Mouse (Mus musculus): ENCODE data around the gene Adgrg4. TPM values are rescaled to one million over a fixed set of nuclear protein-coding genes. Genes with fewer than 3 reads are reported as not detected.

Gene Adgrg4
- total and polyA plus RNA-seq, 3 experiments: not detected

DNA sequence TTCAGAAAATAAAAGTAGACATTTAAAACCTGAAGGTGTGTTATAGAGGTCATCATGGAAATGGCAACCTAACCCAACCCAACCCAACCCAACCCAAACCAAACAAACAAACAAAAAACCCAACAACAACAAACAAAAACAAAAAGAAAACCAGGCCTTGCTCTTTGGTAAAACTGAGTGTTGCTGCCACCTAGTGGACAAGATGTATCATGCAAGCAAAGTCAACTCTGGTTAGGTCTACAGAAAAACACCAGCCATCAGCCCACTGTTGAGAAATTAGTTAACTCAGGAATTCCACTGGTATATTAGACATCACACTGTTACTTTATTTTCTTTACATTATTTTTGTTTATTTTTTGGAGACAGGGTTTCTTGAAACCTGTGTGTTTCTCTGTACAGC, 30.6 kb upstream of the Adgrg4 start:
- Histone ChIP-seq H3K27ac (ENCODE audit: insufficient read depth, low read depth) (no peak overlapping the region), H3K9ac (ENCODE audit: insufficient read depth, low read depth) (no peak overlapping the region), H3K4me3 (replicated peaks in 1 of 3; ENCODE audit: low read depth in 2 of 3, low read length in 2 of 3, poor library complexity in 1 of 3) (no peak overlapping the region), H3K4me1 (ENCODE audit: control insufficient read depth in 1 of 2, insufficient read depth in 2 of 2) (peaks cover 0 to 3% of the 10 kb centered on the region in 2 experiments; a peak in 1 of 4 replicates), H3K9me3 (replicated peaks; ENCODE audit: low read length) (no peaks in the 10 kb centered on the region), H3K36me3 (replicated peaks in 1 of 2; ENCODE audit: control insufficient read depth in 1 of 2, insufficient read depth in 1 of 2, low read length in 1 of 2) (no peaks in the 10 kb centered on the region), H3K27me3 (replicated peaks) (no peaks in the 10 kb centered on the region), H3K4me2 (ENCODE audit: insufficient read depth, low read depth, poor library complexity, severe bottlenecking) (no peak overlapping the region), H3K79me2 (replicated peaks; ENCODE audit: control insufficient read depth, extremely low read depth, insufficient read depth, poor library complexity, severe bottlenecking) (no peaks in the 10 kb centered on the region)
- TF ChIP-seq CTCF (conservative IDR thresholded peaks at IDR 0.05 in 1 of 2, IDR thresholded peaks at IDR 0.05 in 1 of 2; ENCODE audit: low read depth in 2 of 2, low read length in 2 of 2) (peak; percentile 33 to 59), MEF2A (IDR thresholded peaks at IDR 0.05; ENCODE audit: borderline replicate concordance, low read depth, low read length) (no peak), SMC3 (IDR thresholded peaks at IDR 0.05; ENCODE audit: low read depth, low read length) (peak; percentile 24; the same call in 1 of the 2 replicates), RAD21 (IDR thresholded peaks at IDR 0.05; ENCODE audit: low read depth, low read length) (peak; percentile 43)
- dilution Hi-C loops (cut with MboI; ENCODE audit: extremely low pct_ligation_motif_present, extremely low pct_unique_long_range_greater_than_20kb, low sequenced_read_pairs) (no loop called here), in situ Hi-C loops (cut with MboI; ENCODE audit: low pct_ligation_motif_present, low pct_unique_long_range_greater_than_20kb, low sequenced_read_pairs) (no loop called here)
- DNase-seq (ENCODE audit: extremely low read depth): peak; percentile 22

DNA sequence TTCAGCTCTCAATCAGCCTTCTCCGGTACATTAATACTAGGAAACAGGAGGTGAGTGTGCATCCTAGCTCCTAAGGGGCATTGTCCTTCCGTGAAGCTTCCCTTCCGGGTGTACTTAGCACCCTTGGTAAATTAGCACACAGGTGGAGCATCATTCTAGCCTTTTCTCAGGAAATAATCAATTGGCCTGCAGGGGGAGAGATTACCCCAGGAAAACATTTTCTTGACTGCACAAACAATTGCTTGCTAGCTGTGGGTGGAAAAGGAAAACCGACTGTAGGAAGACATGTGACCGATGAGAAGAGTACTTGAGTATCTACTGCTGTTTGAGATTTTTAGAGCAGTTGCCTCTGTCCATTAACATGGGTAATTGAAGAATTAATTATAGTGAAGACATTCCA, 28.7 kb upstream of the Adgrg4 start:
- TF ChIP-seq GABPA (IDR thresholded peaks at IDR 0.05; ENCODE audit: insufficient replicate concordance, low read depth, low read length): no peak
- TF ChIP-seq CHD1 (IDR thresholded peaks at IDR 0.05; ENCODE audit: low read depth, low read length): no peak
- peak; percentile 32 for TF ChIP-seq RAD21 (IDR thresholded peaks at IDR 0.05; ENCODE audit: low read depth, low read length)
- no peak for TF ChIP-seq MAFK (IDR thresholded peaks at IDR 0.05; ENCODE audit: insufficient replicate concordance, low read length)
- TF ChIP-seq SMC3 (IDR thresholded peaks at IDR 0.05; ENCODE audit: low read depth, low read length): peak; percentile 11; the same call in 1 of the 2 replicates
- TF ChIP-seq CTCF (conservative IDR thresholded peaks at IDR 0.05 in 1 of 2, IDR thresholded peaks at IDR 0.05 in 1 of 2; ENCODE audit: low read depth in 2 of 2, low read length in 2 of 2): peak in 1 of 2 experiments; percentile 28; a peak in 2 of 4 replicates
- no peak for TF ChIP-seq PAX5 (IDR thresholded peaks at IDR 0.05; ENCODE audit: low read length)
- no peaks in the 10 kb centered on the region for H3K4me1 ChIP-seq (ENCODE audit: control insufficient read depth in 1 of 2, insufficient read depth in 2 of 2)
- no peak overlapping the region for H3K4me2 ChIP-seq (ENCODE audit: insufficient read depth, low read depth, poor library complexity, severe bottlenecking)
- H3K9ac ChIP-seq (ENCODE audit: insufficient read depth, low read depth): no peak overlapping the region
- no peak overlapping the region for H3K27ac ChIP-seq (ENCODE audit: insufficient read depth, low read depth)
- H3K9me3 ChIP-seq (replicated peaks; ENCODE audit: low read length): no peaks in the 10 kb centered on the region
- in situ Hi-C loops (cut with MboI; ENCODE audit: low pct_ligation_motif_present, low pct_unique_long_range_greater_than_20kb, low sequenced_read_pairs): no loop called here
- no peaks in the 10 kb centered on the region for H3K27me3 ChIP-seq (replicated peaks)
- H3K4me3 ChIP-seq (replicated peaks in 1 of 3; ENCODE audit: low read depth in 2 of 3, low read length in 2 of 3, poor library complexity in 1 of 3): no peak overlapping the region
- DNase-seq (ENCODE audit: extremely low read depth): no peak
- dilution Hi-C loops (cut with MboI; ENCODE audit: extremely low pct_ligation_motif_present, extremely low pct_unique_long_range_greater_than_20kb, low sequenced_read_pairs): no loop called here
- H3K36me3 ChIP-seq (replicated peaks in 1 of 2; ENCODE audit: control insufficient read depth in 1 of 2, insufficient read depth in 1 of 2, low read length in 1 of 2): no peaks in the 10 kb centered on the region
- no peaks in the 10 kb centered on the region for H3K79me2 ChIP-seq (replicated peaks; ENCODE audit: control insufficient read depth, extremely low read depth, insufficient read depth, poor library complexity, severe bottlenecking)

DNA sequence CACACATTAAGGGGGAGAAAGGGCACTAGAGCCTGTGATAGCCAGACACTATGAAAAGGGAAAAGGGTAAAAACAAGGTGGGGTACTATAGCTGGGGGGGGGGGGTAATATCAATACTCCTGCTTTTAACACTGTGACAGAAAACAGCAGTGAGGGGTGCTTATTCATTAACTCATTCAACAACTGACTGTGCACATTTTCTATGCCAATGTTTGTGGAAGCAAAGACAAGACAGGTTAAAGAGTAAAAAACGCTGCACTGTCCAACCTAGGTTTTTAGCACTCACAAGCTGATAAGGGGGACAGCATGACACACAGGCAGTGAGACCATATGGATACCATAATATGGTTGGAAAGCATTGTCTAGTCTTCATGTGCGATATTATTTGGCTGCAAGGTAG, 142.9 kb downstream of the Adgrg4 start:
- no peaks in the 10 kb centered on the region for H3K4me1 ChIP-seq (ENCODE audit: control insufficient read depth in 1 of 2, insufficient read depth in 2 of 2)
- H3K4me2 ChIP-seq (ENCODE audit: insufficient read depth, low read depth, poor library complexity, severe bottlenecking): no peak overlapping the region

More for the DNA sequence above, 142.9 kb downstream of the Adgrg4 start:
- Histone ChIP-seq H3K79me2 (replicated peaks; ENCODE audit: control insufficient read depth, extremely low read depth, insufficient read depth, poor library complexity, severe bottlenecking) (no peaks in the 10 kb centered on the region), H3K4me3 (replicated peaks in 1 of 3; ENCODE audit: low read depth in 2 of 3, low read length in 2 of 3, poor library complexity in 1 of 3) (no peak overlapping the region), H3K27ac (ENCODE audit: insufficient read depth, low read depth) (no peak overlapping the region), H3K27me3 (replicated peaks) (no peaks in the 10 kb centered on the region), H3K36me3 (replicated peaks in 1 of 2; ENCODE audit: control insufficient read depth in 1 of 2, insufficient read depth in 1 of 2, low read length in 1 of 2) (no peaks in the 10 kb centered on the region), H3K9me3 (replicated peaks; ENCODE audit: low read length) (no peaks in the 10 kb centered on the region), H3K9ac (ENCODE audit: insufficient read depth, low read depth) (no peak overlapping the region)
- in situ Hi-C loops (cut with MboI; ENCODE audit: low pct_ligation_motif_present, low pct_unique_long_range_greater_than_20kb, low sequenced_read_pairs): no loop called here
- DNase-seq (ENCODE audit: extremely low read depth): no peak
- no peak for TF ChIP-seq HCFC1 (IDR thresholded peaks at IDR 0.05; ENCODE audit: low read depth, low read length)
- TF ChIP-seq CHD2 (IDR thresholded peaks at IDR 0.05; ENCODE audit: low read length): no peak
- TF ChIP-seq ZKSCAN1 (IDR thresholded peaks at IDR 0.05; ENCODE audit: borderline replicate concordance, low read depth, low read length): no peak
- no peak for TF ChIP-seq USF2 (conservative IDR thresholded peaks at IDR 0.05; ENCODE audit: low read depth, low read length)
- TF ChIP-seq ZC3H11A (IDR thresholded peaks at IDR 0.05; ENCODE audit: low read depth, low read length): no peak
- no peak for TF ChIP-seq E2F4 (IDR thresholded peaks at IDR 0.05; ENCODE audit: insufficient replicate concordance, low read depth, low read length)
- no peak for TF ChIP-seq ETS1 (conservative IDR thresholded peaks at IDR 0.05; ENCODE audit: low read depth, low read length)
- no peak for TF ChIP-seq PAX5 (IDR thresholded peaks at IDR 0.05; ENCODE audit: low read length)
- TF ChIP-seq USF1 (IDR thresholded peaks at IDR 0.05; ENCODE audit: low read depth, low read length): no peak
- no peak for TF ChIP-seq TBP (conservative IDR thresholded peaks at IDR 0.05; ENCODE audit: low read depth, low read length)
- TF ChIP-seq CHD1 (IDR thresholded peaks at IDR 0.05; ENCODE audit: low read depth, low read length): no peak
- dilution Hi-C loops (cut with MboI; ENCODE audit: extremely low pct_ligation_motif_present, extremely low pct_unique_long_range_greater_than_20kb, low sequenced_read_pairs): no loop called here
